Mouse (Mus musculus): Measurements from ENCODE around the gene Lst1. TPM values are rescaled to one million over a fixed set of nuclear protein-coding genes. Genes with fewer than 3 reads are reported as not detected.
A peak's percentile ranks its signal among the peaks of the same experiment; 100 is the strongest.

Lst1 gene
- polyA plus RNA-seq, 1 experiment from 2014 or later = 25.1 TPM

DNA sequence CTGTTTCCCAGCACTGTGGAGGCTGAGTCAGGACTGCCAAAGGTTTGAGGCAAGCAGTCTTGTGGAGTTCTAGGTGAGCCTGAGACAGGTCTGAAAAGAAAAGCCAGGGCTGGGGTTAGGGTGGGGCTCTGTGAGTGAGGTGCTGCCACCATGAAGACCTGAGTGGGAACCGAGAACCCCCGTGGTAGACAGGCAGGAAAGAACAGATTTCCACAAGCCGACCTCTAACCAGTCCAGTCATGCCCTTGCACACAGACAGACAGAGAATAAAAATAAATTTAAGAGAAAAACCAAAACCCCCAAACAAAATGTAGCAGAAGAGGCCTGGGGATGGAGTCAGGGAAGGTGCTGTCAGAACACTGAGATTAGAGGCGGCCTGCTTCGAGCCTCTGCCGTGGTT lies 12.9 kb downstream of the Lst1 start:
- H3K4me1 ChIP-seq = no peaks in the 10 kb centered on the region
- no peaks in the 10 kb centered on the region for H3K36me3 ChIP-seq
- no peak overlapping the region for H3K4me3 ChIP-seq (replicated peaks)
- H3K27me3 ChIP-seq (replicated peaks) = no peaks in the 10 kb centered on the region
- H3K27ac ChIP-seq = no peak overlapping the region
- H3K4me2 ChIP-seq = no peak overlapping the region
- no peak for ATAC-seq (ENCODE audit: insufficient read depth, low FRiP score, low read depth)
- H3K9ac ChIP-seq = no peak overlapping the region
- no peaks in the 10 kb centered on the region for H3K9me3 ChIP-seq
- WGBS = 70% methylated on average over 6 of the region's 6 CpGs

DNA sequence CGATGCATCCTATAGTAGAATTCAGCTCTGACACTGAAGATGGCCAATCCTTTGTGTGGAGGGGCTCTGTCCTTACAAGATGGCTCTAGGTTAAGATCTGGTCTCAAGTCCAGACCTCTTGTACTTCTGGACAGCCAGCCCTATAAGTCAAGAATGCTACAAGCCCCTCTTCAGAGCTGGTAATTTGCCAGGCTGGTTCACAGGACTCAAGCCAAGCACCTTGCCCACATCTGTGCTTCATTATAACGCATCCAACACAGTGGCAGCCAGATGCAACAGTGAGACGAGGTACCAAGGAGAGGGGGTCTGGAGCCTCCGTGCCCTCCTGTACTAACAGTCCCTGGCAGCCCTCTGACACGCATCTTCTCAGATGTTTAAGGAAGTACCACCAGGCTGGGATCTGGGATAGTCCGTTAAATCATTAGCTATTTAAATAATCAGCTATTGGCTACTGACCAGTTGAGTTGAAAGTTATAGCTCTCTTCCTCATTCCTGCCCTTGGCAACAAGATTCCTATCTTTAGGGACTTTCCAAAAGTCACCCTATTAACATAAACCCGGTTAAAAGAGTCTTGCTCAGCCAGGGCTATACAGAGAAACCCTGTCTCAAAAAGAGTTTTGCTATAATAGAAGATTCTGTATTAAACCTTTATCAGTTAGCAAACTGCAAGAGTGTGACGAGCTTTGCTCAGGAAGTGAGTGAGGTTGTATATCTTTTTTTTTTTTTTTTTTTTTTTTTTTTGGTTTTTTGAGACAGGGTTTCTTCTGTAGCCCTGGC lies 13.8 kb downstream of the Lst1 start:
- no peak overlapping the region for H3K27ac ChIP-seq
- no peak overlapping the region for H3K9ac ChIP-seq
- 59% methylated on average over 8 of the region's 8 CpGs for WGBS
- H3K36me3 ChIP-seq = no peaks in the 10 kb centered on the region
- ATAC-seq (ENCODE audit: insufficient read depth, low FRiP score, low read depth) = no peak
- no peaks in the 10 kb centered on the region for H3K9me3 ChIP-seq
- H3K4me2 ChIP-seq = no peak overlapping the region
- no peaks in the 10 kb centered on the region for H3K27me3 ChIP-seq (replicated peaks)
- no peaks in the 10 kb centered on the region for H3K4me1 ChIP-seq
- no peak overlapping the region for H3K4me3 ChIP-seq (replicated peaks)

DNA sequence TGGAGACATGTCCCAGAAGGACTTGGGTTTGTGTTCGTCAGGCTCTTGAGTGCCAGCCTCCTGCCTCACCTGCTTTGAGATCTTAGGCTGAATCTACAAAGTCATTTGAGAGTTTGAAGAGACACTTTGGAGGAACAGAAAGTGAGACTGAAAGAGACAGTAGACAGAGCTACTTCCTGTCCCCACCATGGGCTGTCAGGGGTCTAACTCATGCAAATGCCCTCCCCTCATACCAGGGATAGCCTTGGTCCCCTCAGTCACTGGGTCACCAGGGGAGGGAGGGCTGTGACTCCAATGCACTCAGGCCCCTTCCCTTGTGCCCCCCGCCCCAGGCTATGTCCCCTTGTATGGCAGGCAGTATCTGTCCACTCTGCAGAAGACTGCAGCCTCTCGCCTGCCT lies 14.9 kb downstream of the Lst1 start:
- no peaks in the 10 kb centered on the region for H3K36me3 ChIP-seq
- H3K4me3 ChIP-seq (replicated peaks) = no peak overlapping the region
- no peak overlapping the region for H3K4me2 ChIP-seq
- no peak for ATAC-seq (ENCODE audit: insufficient read depth, low FRiP score, low read depth)
- H3K27ac ChIP-seq = no peak overlapping the region
- 77% methylated on average over 3 of the region's 3 CpGs for WGBS
- H3K27me3 ChIP-seq (replicated peaks) = no peaks in the 10 kb centered on the region
- H3K9me3 ChIP-seq = no peaks in the 10 kb centered on the region
- no peak overlapping the region for H3K9ac ChIP-seq
- no peaks in the 10 kb centered on the region for H3K4me1 ChIP-seq

DNA sequence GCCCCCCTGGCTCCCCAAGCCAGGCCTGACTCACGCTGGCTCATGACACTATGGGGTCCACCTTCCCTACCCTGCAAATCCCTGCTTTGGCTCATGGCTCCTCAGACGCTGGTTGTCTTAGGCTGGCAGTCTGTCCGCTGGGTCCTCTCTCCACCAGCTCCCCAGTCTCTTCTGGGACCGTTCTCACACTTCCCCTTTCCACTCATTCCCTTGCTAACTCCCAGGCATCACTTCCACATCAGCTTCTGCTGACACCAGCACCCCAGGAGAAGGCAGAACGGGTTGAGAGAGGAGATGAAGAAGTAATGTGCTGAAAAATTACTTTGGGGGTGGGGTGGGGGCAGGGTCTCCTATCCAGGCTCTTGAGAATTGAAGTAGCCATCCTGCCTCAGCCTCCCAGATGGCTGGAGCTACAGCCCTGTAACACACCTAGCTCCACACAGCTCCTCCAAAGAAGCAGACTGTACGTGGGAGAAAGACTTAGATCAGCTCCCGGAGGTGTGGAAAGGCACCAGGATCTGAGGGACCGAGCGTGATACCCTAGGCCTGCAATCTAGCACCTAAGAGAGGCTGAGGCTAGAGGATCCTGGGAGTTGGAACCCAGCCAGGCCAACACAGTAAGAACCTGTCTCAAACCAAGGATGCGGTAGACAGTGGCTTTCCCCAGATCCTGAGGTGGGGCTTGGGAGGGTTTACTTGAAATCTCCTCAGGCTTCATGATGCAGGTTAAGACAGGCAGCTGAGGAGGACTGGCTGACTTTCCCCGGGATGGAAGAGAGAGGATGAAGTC lies 15.6 kb downstream of the Lst1 start:
- H3K4me3 ChIP-seq (replicated peaks) = no peak overlapping the region
- no peaks in the 10 kb centered on the region for H3K27me3 ChIP-seq (replicated peaks)
- no peak for ATAC-seq (ENCODE audit: insufficient read depth, low FRiP score, low read depth)
- no peak overlapping the region for H3K4me2 ChIP-seq
- H3K9me3 ChIP-seq = no peaks in the 10 kb centered on the region
- H3K36me3 ChIP-seq = no peaks in the 10 kb centered on the region
- 65% methylated on average over 11 of the region's 11 CpGs for WGBS
- H3K9ac ChIP-seq = no peak overlapping the region
- no peaks in the 10 kb centered on the region for H3K4me1 ChIP-seq
- H3K27ac ChIP-seq = no peak overlapping the region

DNA sequence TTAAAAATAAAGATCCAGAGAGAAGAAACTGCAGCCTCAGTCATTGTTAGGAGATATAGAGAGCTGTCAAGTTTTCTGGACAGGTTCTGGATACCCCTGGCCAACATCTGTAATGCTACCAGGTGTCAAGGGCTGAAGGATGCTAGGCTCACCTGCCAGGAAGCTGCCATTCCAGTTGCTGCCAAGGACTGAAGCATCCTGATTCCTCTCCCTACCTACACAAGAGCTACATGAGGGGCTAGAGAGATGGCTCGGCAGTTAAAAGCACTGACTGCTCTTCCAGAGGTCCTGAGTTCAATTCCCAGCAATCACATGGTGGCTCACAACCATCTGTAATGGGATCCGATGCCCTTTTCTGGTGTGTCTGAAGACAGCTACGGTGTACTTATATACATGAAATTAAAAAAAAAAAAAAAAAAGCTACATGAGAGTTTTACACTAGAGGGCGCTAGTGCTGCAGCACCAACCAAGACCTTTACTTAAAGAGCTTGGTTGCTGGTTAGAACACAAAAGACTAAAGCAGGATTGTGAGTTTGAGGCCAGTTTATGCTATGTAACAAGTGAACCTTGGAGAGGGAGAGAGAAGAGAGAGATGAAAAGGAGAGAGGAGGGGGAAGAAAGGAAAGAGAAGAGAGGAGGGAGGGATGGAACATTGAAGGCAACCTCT lies 19.6 kb downstream of the Lst1 start:
- Histone ChIP-seq H3K4me1 (peaks cover 13% of the 10 kb centered on the region), H3K27me3 (replicated peaks) (no peaks in the 10 kb centered on the region), H3K9me3 (no peaks in the 10 kb centered on the region), H3K4me2 (no peak overlapping the region), H3K9ac (no peak overlapping the region), H3K36me3 (no peaks in the 10 kb centered on the region), H3K27ac (no peak overlapping the region), H3K4me3 (replicated peaks) (no peak overlapping the region)
- 15% methylated on average over 4 of the region's 4 CpGs for WGBS
- ATAC-seq (ENCODE audit: insufficient read depth, low FRiP score, low read depth) = no peak

DNA sequence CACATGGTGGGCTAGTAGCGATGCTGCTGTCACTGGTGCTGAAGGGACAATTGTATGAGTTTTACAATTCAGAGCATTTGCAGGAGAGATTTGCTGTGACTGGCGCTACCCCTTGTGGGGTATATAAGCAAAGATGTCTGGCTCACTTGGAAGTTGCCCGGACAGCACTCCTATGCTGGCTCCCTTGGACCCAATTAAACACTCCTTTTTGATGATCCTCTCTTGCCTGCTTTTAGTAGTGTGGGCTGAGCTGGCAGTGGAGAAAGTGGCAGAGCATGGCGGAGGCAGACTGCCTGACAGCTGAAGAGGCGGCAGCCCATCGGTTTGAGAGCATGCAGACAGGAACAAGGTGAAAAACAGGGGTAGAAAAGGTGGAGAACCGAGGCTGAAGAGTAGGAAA lies 20.4 kb downstream of the Lst1 start:
- H3K27ac ChIP-seq = no peak overlapping the region
- H3K4me3 ChIP-seq (replicated peaks) = no peak overlapping the region
- H3K9ac ChIP-seq = no peak overlapping the region
- peaks cover 13% of the 10 kb centered on the region for H3K4me1 ChIP-seq
- no peaks in the 10 kb centered on the region for H3K36me3 ChIP-seq
- WGBS = 89% methylated on average over 7 of the region's 7 CpGs
- H3K9me3 ChIP-seq = no peaks in the 10 kb centered on the region
- no peak for ATAC-seq (ENCODE audit: insufficient read depth, low FRiP score, low read depth)
- H3K4me2 ChIP-seq = no peak overlapping the region
- H3K27me3 ChIP-seq (replicated peaks) = no peaks in the 10 kb centered on the region

DNA sequence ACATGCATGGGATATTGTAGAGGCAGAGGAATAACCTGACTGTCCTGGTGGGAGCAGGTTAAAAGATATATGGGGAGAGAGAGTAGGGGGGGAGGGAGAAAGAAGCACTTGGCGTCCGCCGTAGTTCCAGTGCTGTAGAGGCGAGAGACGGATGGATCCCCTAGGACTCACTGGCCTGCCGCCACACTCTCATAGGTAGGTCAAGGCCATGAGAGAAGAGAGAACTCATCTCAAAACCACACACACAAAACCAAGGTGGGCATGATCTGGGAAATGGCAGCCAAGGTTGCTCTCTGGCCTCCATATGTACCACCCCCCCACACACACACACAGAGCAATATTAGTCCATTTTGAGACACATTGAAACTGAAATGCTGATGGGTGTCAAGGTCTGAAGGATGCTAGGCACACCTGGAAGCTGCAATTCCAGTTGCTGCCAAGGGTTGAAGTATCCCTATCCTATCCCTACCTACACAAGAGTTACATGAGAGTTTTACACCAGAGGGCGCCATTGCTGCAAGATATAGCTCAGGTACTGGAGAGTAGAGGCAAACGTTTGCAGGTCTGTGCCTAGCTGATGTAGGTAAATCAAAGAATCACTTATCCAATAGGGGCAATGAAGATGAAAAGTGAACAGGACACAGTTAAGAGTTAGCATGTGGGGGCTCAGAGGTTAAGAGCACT lies 21.7 kb downstream of the Lst1 start:
- no peaks in the 10 kb centered on the region for H3K9me3 ChIP-seq
- no peaks in the 10 kb centered on the region for H3K27me3 ChIP-seq (replicated peaks)
- ATAC-seq (ENCODE audit: insufficient read depth, low FRiP score, low read depth) = no peak
- H3K4me1 ChIP-seq = peaks cover 16% of the 10 kb centered on the region
- H3K4me2 ChIP-seq = peak overlapping the region; percentile 56
- whole genome bisulfite sequencing = 64% methylated on average over 8 of the region's 8 CpGs
- H3K9ac ChIP-seq = no peak overlapping the region
- H3K36me3 ChIP-seq = peaks cover 7% of the 10 kb centered on the region; the same call in 1 of the 2 replicates
- H3K27ac ChIP-seq = 0 out of 2 replicates have a peak overlapping the region, but pooled peaks have one; percentile 100
- H3K4me3 ChIP-seq (replicated peaks) = no peak overlapping the region

DNA sequence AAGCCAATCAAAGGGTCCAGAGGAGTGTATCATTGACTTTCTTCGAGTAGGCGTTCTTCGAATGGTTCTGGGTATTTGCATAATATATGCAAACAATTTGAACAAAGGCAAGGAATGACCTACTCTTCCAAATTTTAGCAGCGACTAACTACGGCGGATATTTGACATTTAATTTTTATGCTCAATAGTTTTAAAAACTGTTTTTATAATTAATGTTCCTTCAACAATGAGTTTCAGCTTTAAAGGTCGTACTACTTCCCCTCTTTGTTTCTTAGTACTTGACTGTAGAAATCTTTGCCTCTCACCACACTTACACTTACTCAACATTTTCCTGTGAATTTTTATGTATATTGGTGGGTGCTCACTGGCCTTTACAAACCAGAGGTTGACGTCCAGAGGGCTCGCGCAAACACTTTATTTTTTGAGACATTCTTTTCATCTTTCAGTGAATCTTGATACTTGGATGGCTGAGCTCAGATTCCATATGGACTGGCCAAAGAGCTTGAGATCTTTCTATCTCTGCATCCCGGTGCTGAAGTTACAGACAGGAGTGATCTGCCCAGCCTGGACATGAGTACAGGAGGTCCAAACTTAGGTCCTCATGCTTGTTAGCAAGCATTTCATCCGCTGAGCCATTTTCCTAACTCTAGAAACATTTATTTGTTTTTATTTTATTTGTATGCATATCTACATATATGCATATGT lies 22.6 kb downstream of the Lst1 start:
- ATAC-seq (ENCODE audit: insufficient read depth, low FRiP score, low read depth) = no peak
- WGBS = 17% methylated on average over 12 of the region's 12 CpGs
- peaks cover 16% of the 10 kb centered on the region for H3K4me1 ChIP-seq
- H3K27ac ChIP-seq = peak overlapping the region; percentile 100
- H3K4me2 ChIP-seq = peak overlapping the region; percentile 56
- no peaks in the 10 kb centered on the region for H3K27me3 ChIP-seq (replicated peaks)
- H3K4me3 ChIP-seq (replicated peaks) = peak overlapping the region; percentile 100
- H3K9ac ChIP-seq = 0 out of 2 replicates have a peak overlapping the region, but pooled peaks have one; percentile 17
- peaks cover 15% of the 10 kb centered on the region for H3K36me3 ChIP-seq
- H3K9me3 ChIP-seq = no peaks in the 10 kb centered on the region

DNA sequence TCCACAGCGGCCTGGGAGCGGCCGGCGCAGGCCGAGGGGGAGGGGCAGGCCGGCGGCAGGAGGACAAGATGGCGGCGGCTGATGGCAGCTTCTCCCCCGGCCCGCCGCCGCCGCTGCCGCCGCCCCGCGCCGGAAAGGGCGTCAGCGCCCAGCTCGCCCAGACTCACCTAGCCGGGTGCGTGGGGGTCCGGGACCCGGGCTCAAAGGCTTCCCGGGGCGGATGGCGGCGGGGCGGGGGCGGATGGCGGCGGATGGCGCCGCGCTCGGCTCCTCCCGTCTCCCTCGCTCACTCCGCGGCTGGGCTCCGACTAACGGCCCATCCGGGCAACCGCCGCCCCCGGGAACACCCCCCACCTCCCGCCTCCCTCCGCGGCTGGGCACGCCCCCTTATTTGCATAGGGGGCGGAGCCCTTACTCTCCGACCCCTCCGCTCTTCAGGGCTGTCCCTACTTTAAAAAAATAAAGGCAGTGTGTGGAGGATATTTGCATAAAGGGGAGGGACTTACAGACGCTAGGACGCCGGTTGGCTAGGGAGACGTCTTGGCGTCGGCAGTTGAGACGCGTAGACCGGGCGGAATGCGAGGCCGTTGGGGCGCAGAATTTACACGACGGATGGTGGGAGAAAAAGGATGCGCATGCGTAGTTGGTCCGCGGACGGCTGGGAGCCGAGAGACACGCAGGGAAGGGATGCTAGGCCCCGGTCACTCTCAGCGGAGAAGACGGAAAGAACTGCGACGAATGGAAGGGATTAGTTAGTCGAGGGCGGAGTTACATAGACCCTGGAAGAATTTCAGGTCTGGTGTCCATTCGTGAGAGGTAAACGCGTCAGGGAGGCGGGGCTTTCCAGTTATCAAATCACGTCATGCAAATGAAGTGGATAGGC lies 23.4 kb downstream of the Lst1 start, which contains the start of gene Prrc2a:
TSS of gene Prrc2a (minus strand) at position 330 of the 883 bp plus-strand sequence.
- H3K36me3 ChIP-seq = peaks cover 23% of the 10 kb centered on the region
- no peaks in the 10 kb centered on the region for H3K27me3 ChIP-seq (replicated peaks)
- H3K9ac ChIP-seq = peak within 1 kb of the TSS; percentile 100
- H3K9me3 ChIP-seq = no peaks in the 10 kb centered on the region
- peak within 1 kb of the TSS; percentile 100 for H3K4me3 ChIP-seq (replicated peaks)
- peak within 1 kb of the TSS; percentile 100 for H3K27ac ChIP-seq
- ATAC-seq (ENCODE audit: insufficient read depth, low FRiP score, low read depth) = peak; percentile 97
- WGBS = under 1% methylated on average over 73 of the region's 89 CpGs
- H3K4me1 ChIP-seq = peaks cover 16% of the 10 kb centered on the region
- peak within 1 kb of the TSS; percentile 76 for H3K4me2 ChIP-seq

DNA sequence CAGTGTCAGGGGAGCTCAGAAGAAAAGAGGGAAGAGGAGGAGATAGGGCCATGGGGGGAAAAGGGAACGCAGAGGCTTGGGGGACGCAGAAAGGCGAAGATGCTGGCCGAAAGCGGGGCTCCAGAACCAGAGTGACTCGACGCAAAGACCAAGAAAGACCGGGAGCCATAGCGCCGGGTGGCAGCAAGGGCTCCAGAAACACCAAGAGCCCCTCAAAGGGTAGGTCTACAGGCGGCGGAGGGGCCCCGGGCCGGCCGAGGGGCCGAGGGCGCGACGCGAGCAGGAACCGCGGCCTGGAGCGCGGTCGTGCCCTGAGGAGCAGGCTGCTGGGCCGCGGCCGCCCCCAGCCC lies 24.0 kb downstream of the Lst1 start:
- H3K4me1 ChIP-seq = peaks cover 16% of the 10 kb centered on the region
- peak overlapping the region; percentile 94 for H3K27ac ChIP-seq
- WGBS = under 1% methylated on average over 28 of the region's 28 CpGs
- no peak for ATAC-seq (ENCODE audit: insufficient read depth, low FRiP score, low read depth)
- no peaks in the 10 kb centered on the region for H3K9me3 ChIP-seq
- peaks cover 29% of the 10 kb centered on the region for H3K36me3 ChIP-seq
- H3K9ac ChIP-seq = peak overlapping the region; percentile 100
- no peaks in the 10 kb centered on the region for H3K27me3 ChIP-seq (replicated peaks)
- H3K4me3 ChIP-seq (replicated peaks) = peak overlapping the region; percentile 100
- peak overlapping the region; percentile 76 for H3K4me2 ChIP-seq

All from stomach, embryonic 15.5 days (tissue).